Mouse (Mus musculus): ENCODE measurements at regions not wholly inside any gene's neighbourhood (a gene's known extent, or its start where the extent isn't known, plus 50 kb on each side); places are given as distances from the start of the nearest gene placed in this dataset.

GRCm38 (mm10) chr11:71642886-71643285 lies 106.8 kb upstream of the Wscd1 start:
- no peak for TF ChIP-seq POLR2A (IDR thresholded peaks at IDR 0.05; ENCODE audit: insufficient read depth, low read depth, low read length)
- no peak for TF ChIP-seq CTCF (IDR thresholded peaks at IDR 0.05)
- TF ChIP-seq EP300 (IDR thresholded peaks at IDR 0.05; ENCODE audit: insufficient read depth, low read depth, low read length), result no peak

Measured in heart, adult 2 months (tissue).